Mouse (Mus musculus) midbrain, embryonic 11.5 days (tissue): Measurements from ENCODE around the gene Gdpd3. TPM values are rescaled to one million over a fixed set of nuclear protein-coding genes. Genes with fewer than 3 reads are reported as not detected.
A peak's percentile ranks its signal among the peaks of the same experiment; 100 is the strongest.

Source experiments
- ATAC-seq: fragments of 200-750 bp; cut with Nextera tagmentation; 2 replicates; pipeline ENCODE4 v1.8.0; 2017; ENCODE audit warnings: moderate TSS enrichment, moderate library complexity; ENCODE audit not compliant: low FRiP score
- DNase-seq: peaks from one replicate; pipeline ENCODE4 v3.0.0; 2015; ENCODE audit warnings: low spot score; ENCODE audit errors: missing footprints
- H3K27ac ChIP-seq: fragments of 300-500 bp; sonication (generic); 2 replicates; pipeline ENCODE4 v1.5.1; 2014; ENCODE audit warnings: low read depth, low read length
- H3K27me3 ChIP-seq: fragments of 300-500 bp; sonication (generic); 2 replicates; pipeline ENCODE4 v1.6.1; 2014; ENCODE audit warnings: mild to moderate bottlenecking, low read length, moderate library complexity, mixed read lengths; ENCODE audit not compliant: control insufficient read depth, insufficient read depth
- H3K36me3 ChIP-seq: fragments of 300-500 bp; sonication (generic); 2 replicates; pipeline ENCODE4 v1.6.1; 2014; ENCODE audit warnings: mild to moderate bottlenecking, low read length, moderate library complexity, mixed read lengths; ENCODE audit not compliant: control insufficient read depth, insufficient read depth
- H3K4me1 ChIP-seq: fragments of 300-500 bp; sonication (generic); 2 replicates; pipeline ENCODE4 v1.6.1; 2014; ENCODE audit warnings: low read length; ENCODE audit not compliant: control insufficient read depth, insufficient read depth
- H3K4me2 ChIP-seq: fragments of 300-500 bp; sonication (generic); 2 replicates; pipeline ENCODE4 v1.6.1; 2014; ENCODE audit warnings: mild to moderate bottlenecking, moderate library complexity
- H3K4me3 ChIP-seq: fragments of 300-500 bp; sonication (generic); 2 replicates; pipeline ENCODE4 v1.5.1; 2014; ENCODE audit warnings: low read depth, low read length
- H3K9ac ChIP-seq: fragments of 300-500 bp; sonication (generic); 2 replicates; pipeline ENCODE4 v1.6.1; 2014; ENCODE audit warnings: low read length
- H3K9me3 ChIP-seq: fragments of 300-500 bp; sonication (generic); 2 replicates; pipeline ENCODE4 v1.6.1; 2016; ENCODE audit warnings: low read length; ENCODE audit not compliant: control insufficient read depth
- WGBS: fragments of 180-500 bp; shearing (Covaris S2); extraction: QIAGEN DNeasy Blood & Tissue Kit; methylation state at CpG from one replicate; pipeline ENCODE4 v1.1.7; 2014; 5-methylcytosine and 5-hydroxymethylcytosine counted together
- polyA plus RNA-seq: library from polyadenylated mRNA; unstranded; fragments of >200 nt; fragmentation: Nextera tagmentation; extraction: Ambion mirVana; gene quantifications from 2 replicates; pipeline ENCODE4 v1.2.1, GENCODE M21; 2014

Gene Gdpd3
- polyA plus RNA-seq, 1 experiment from 2014 or later, result 0.57 TPM

- ATAC-seq (no peak), DNase-seq (peak; percentile 88)
- H3K9me3 ChIP-seq, result no peaks in the 10 kb centered on the region
- peak overlapping the region; percentile 75 for H3K9ac ChIP-seq
- no peaks in the 10 kb centered on the region for H3K27me3 ChIP-seq
- peaks cover 8% of the 10 kb centered on the region for H3K36me3 ChIP-seq
- H3K4me2 ChIP-seq, result peak overlapping the region; percentile 85
- H3K27ac ChIP-seq, result peak overlapping the region; percentile 76
- H3K4me1 ChIP-seq, result peaks cover 23% of the 10 kb centered on the region
- 1% methylated on average over 40 of the region's 40 CpGs for WGBS
- peak overlapping the region; percentile 67 for H3K4me3 ChIP-seq
Observed at GRCm38 (mm10) chr7:126798127-126799049, 32.3 kb downstream of the Gdpd3 start.

GRCm38 (mm10) chr7:126799050-126799467 lies 32.9 kb downstream of the Gdpd3 start:
- Histone ChIP-seq H3K27ac (peak overlapping the region; percentile 76), H3K4me1 (peaks cover 23% of the 10 kb centered on the region), H3K4me2 (peak overlapping the region; percentile 85), H3K9me3 (no peaks in the 10 kb centered on the region), H3K36me3 (peaks cover 8% of the 10 kb centered on the region), H3K9ac (peak overlapping the region; percentile 75), H3K27me3 (no peaks in the 10 kb centered on the region), H3K4me3 (peak overlapping the region; percentile 67)
- ATAC-seq, result peak; percentile 96
- WGBS, result 0% methylated on average over 29 of the region's 36 CpGs
- peak; percentile 98 for DNase-seq

- Histone ChIP-seq H3K4me3 (peak overlapping the region; percentile 67), H3K4me1 (peaks cover 23% of the 10 kb centered on the region), H3K27ac (peak overlapping the region; percentile 92), H3K27me3 (no peaks in the 10 kb centered on the region), H3K4me2 (peak overlapping the region; percentile 85), H3K36me3 (peaks cover 8% of the 10 kb centered on the region), H3K9me3 (no peaks in the 10 kb centered on the region), H3K9ac (peak overlapping the region; percentile 70)
- under 1% methylated on average over 37 of the region's 38 CpGs for WGBS
- ATAC-seq, result peak; percentile 92
- DNase-seq, result peak; percentile 97
Observed at GRCm38 (mm10) chr7:126799468-126800268, 33.5 kb downstream of the Gdpd3 start.

DNA sequence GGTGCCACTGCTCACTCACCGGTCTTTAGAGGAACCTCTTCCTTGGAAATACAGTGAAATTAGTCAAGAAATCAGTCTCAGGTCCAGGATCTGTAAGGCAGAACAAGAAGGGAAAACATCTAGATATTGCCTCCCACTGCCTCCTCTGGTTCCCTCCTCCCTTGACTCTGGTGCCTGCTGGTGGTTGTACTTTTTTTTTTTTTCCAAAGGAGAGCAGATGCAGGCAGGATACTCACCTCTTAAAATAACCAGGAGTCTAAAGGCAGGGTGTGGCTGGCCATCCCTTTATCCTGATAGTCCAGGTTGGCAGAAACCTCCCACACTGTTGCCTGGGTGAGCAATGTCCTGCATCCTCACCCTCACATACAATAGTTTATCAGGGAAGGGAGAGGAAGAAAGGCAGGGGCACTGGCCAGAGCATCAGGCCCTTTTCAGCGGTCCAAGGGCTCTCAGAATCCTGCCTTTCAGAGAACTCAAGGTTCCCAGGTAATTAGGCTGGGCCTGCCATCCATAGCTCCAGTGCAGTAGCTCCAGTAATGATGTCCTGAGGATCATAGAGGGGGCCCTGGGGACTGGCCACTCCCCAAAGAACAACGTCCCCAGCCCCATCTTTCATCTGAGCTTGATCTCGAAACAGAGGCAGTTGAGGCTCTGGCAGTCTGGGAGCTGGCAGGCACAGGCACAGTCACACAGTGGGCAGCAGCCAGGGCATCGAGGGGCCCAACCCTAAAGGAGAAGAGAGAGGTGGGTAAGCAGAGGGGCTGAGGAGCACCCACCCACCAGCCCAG lies 34.3 kb downstream of the Gdpd3 start:
- peak overlapping the region; percentile 85 for H3K4me2 ChIP-seq
- ATAC-seq (no peak), DNase-seq (peak; percentile 69)
- H3K9ac ChIP-seq, result peak overlapping the region; percentile 70
- peaks cover 23% of the 10 kb centered on the region for H3K4me1 ChIP-seq
- no peaks in the 10 kb centered on the region for H3K27me3 ChIP-seq
- H3K36me3 ChIP-seq, result peaks cover 7% of the 10 kb centered on the region
- peak overlapping the region; percentile 67 for H3K4me3 ChIP-seq
- H3K9me3 ChIP-seq, result no peaks in the 10 kb centered on the region
- peak overlapping the region; percentile 92 for H3K27ac ChIP-seq
- 51% methylated on average over 5 of the region's 5 CpGs for WGBS

- no peak for ATAC-seq
- Histone ChIP-seq H3K4me3 (no peak overlapping the region), H3K27ac (no peak overlapping the region), H3K9ac (no peak overlapping the region), H3K36me3 (peaks cover 4% of the 10 kb centered on the region; the same call in 1 of the 2 replicates), H3K27me3 (no peaks in the 10 kb centered on the region), H3K4me1 (peaks cover 23% of the 10 kb centered on the region), H3K4me2 (no peak overlapping the region), H3K9me3 (no peaks in the 10 kb centered on the region)
- DNase-seq, result no peak
- WGBS, result 96% methylated on average over 16 of the region's 16 CpGs
Observed at GRCm38 (mm10) chr7:126801057-126801422, 34.9 kb downstream of the Gdpd3 start.

DNA sequence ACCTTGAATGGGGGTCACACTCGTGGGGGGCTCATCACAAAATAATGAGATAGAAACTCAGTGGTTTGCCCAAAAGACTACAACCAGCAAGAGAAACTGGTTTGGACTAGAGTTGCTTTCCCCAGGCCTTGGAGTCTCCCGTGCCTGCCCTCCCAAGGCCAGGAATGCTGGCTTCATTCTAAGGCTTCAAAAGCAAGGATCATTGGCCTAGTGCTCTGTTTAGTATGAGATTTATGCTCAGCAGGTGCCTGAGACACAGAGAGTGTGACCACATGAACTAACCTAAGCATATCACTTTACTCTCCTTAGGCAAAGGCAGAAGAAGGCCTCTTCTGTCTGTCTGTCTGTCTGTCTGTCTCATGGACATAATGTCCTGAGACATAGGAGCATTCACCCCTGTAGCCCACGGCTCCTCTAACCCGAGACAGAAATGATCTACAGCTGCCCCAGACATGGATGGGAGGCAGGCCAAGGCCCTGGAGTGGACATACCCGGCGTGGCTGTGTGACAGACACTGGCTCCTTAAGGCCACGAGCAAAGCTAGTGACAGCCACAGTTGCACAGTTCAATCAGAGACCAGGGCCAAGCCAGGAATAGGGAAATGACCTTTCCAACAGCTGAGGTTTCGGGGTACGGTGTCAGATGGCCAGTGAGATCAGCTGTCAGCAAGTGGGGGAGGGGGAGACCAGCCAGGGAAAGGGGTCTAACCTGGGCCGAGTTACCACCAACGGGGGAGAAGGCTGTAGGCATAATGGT lies 36.2 kb downstream of the Gdpd3 start:
- no peak overlapping the region for H3K9ac ChIP-seq
- ATAC-seq, result no peak
- 90% methylated on average over 11 of the region's 11 CpGs for WGBS
- no peaks in the 10 kb centered on the region for H3K27me3 ChIP-seq
- H3K4me2 ChIP-seq, result no peak overlapping the region
- no peaks in the 10 kb centered on the region for H3K9me3 ChIP-seq
- peaks cover 21% of the 10 kb centered on the region for H3K4me1 ChIP-seq
- DNase-seq, result no peak
- H3K27ac ChIP-seq, result no peak overlapping the region
- no peaks in the 10 kb centered on the region for H3K36me3 ChIP-seq
- no peak overlapping the region for H3K4me3 ChIP-seq

DNA sequence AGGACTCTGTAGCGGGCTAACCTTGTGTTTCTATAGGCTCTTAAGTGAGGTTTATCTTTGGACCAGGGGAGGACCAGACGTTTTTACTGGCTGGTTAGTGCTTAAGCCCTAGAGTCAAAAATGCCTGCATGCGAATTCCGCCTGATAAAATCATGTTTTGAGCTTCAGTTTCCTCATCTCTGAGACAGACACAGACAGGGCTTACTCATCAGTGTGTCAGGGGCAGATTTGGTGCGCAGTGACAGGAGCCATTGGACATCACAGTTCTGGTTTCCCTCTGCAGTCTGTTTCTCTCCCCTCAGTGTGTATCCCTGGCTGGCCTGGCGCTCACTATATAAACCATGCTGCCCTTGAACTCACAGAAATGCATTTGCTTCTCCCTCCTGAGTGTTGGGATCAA lies 37.0 kb downstream of the Gdpd3 start:
- Histone ChIP-seq H3K4me3 (no peak overlapping the region), H3K9ac (no peak overlapping the region), H3K27ac (no peak overlapping the region), H3K9me3 (no peaks in the 10 kb centered on the region), H3K4me2 (no peak overlapping the region), H3K27me3 (no peaks in the 10 kb centered on the region), H3K36me3 (no peaks in the 10 kb centered on the region), H3K4me1 (peaks cover 18% of the 10 kb centered on the region)
- ATAC-seq, result no peak
- peak; percentile 33 for DNase-seq
- 93% methylated on average over 6 of the region's 6 CpGs for WGBS

- Histone ChIP-seq H3K4me1 (peaks cover 20% of the 10 kb centered on the region), H3K9me3 (no peaks in the 10 kb centered on the region), H3K9ac (no peak overlapping the region), H3K27me3 (no peaks in the 10 kb centered on the region), H3K27ac (no peak overlapping the region), H3K4me2 (no peak overlapping the region), H3K36me3 (no peaks in the 10 kb centered on the region), H3K4me3 (no peak overlapping the region)
- DNase-seq (no peak), ATAC-seq (no peak)
Observed at GRCm38 (mm10) chr7:126803751-126804150, 37.6 kb downstream of the Gdpd3 start.
